Mouse (Mus musculus) CH12.LX (cell line): ENCODE data around the gene Tmem106b. TPM values are rescaled to one million over a fixed set of nuclear protein-coding genes. Genes with fewer than 3 reads are reported as not detected.

Source experiments
- DNase-seq: peaks from one replicate; pipeline ENCODE4 v3.0.0-alpha.2; 2013; ENCODE audit errors: extremely low read depth
- H3K27ac ChIP-seq: 2 replicates; pipeline ENCODE4 v1.5.1; 2012; ENCODE audit warnings: low read depth, mild to moderate bottlenecking, control low read depth, moderate library complexity; ENCODE audit not compliant: insufficient read depth
- H3K27me3 ChIP-seq: replicated peaks from 2 replicates; pipeline ENCODE3; 2012; ENCODE audit warnings: inconsistent platforms
- H3K36me3 ChIP-seq, 2 experiments: replicated peaks in 1 of 2; 2 replicates each; pipeline versions ENCODE3 to v1.6.1; 2012; ENCODE audit warnings: inconsistent platforms in 1 of 2, low read length in 1 of 2, mild to moderate bottlenecking in 1 of 2, mixed read lengths in 1 of 2, moderate library complexity in 1 of 2; ENCODE audit not compliant: control insufficient read depth in 1 of 2, insufficient read depth in 1 of 2
- H3K4me1 ChIP-seq, 2 experiments: 2 replicates each; pipeline ENCODE4 v1.6.1; 2012; ENCODE audit warnings: inconsistent platforms in 1 of 2, moderate library complexity in 1 of 2; ENCODE audit not compliant: insufficient read depth in 2 of 2, control insufficient read depth in 1 of 2
- H3K4me2 ChIP-seq: 2 replicates; pipeline ENCODE4 v1.6.1; 2012; ENCODE audit warnings: low read depth, mild to moderate bottlenecking, control low read depth; ENCODE audit not compliant: poor library complexity, insufficient read depth, severe bottlenecking
- H3K4me3 ChIP-seq, 3 experiments: fragments of 150-350 bp in 1 of 3; sonication (generic) in 1 of 3; replicated peaks in 1 of 3; 2 replicates each; pipeline versions ENCODE3 to v1.5.1; 2011 to 2012; ENCODE audit warnings: low read depth in 2 of 3, low read length in 2 of 3, mild to moderate bottlenecking in 2 of 3, moderate library complexity in 2 of 3, control low read depth in 1 of 3, improper control_type of control experiment in 1 of 3, inconsistent platforms in 1 of 3, mixed read lengths in 1 of 3; ENCODE audit not compliant: poor library complexity in 1 of 3
- H3K79me2 ChIP-seq: replicated peaks from 2 replicates; pipeline ENCODE4 v1.6.1; 2012; ENCODE audit warnings: mild to moderate bottlenecking, moderate library complexity; ENCODE audit not compliant: control insufficient read depth, poor library complexity, insufficient read depth, severe bottlenecking; ENCODE audit errors: extremely low read depth
- H3K9ac ChIP-seq: 2 replicates; pipeline ENCODE4 v1.6.1; 2012; ENCODE audit warnings: low read depth, mild to moderate bottlenecking, control low read depth, moderate library complexity; ENCODE audit not compliant: insufficient read depth
- H3K9me3 ChIP-seq: replicated peaks from 2 replicates; pipeline ENCODE3; 2012; ENCODE audit warnings: low read length, inconsistent platforms, mixed read lengths
- BHLHE40 ChIP-seq: IDR thresholded peaks from 2 replicates; pipeline ENCODE4 v1.6.1; 2011; ENCODE audit warnings: mild to moderate bottlenecking, low read depth, low read length, improper control_type of control experiment
- CHD1 ChIP-seq: IDR thresholded peaks from 2 replicates; pipeline ENCODE4 v1.6.1; 2012; ENCODE audit warnings: low read depth, low read length, improper control_type of control experiment, inconsistent platforms
- CHD2 ChIP-seq: IDR thresholded peaks from 2 replicates; pipeline ENCODE4 v1.6.1; 2011; ENCODE audit warnings: low read length, improper control_type of control experiment
- CTCF ChIP-seq, 2 experiments: IDR thresholded peaks in 1 of 2; conservative IDR thresholded peaks in 1 of 2; 2 replicates each; pipeline ENCODE4 v1.5.1; 2011 to 2012; ENCODE audit warnings: low read depth in 2 of 2, low read length in 2 of 2, improper control_type of control experiment in 1 of 2, inconsistent platforms in 1 of 2, mild to moderate bottlenecking in 1 of 2, moderate library complexity in 1 of 2
- E2F4 ChIP-seq: IDR thresholded peaks from 2 replicates; pipeline ENCODE4 v1.6.1; 2011; ENCODE audit warnings: low read depth, low read length, improper control_type of control experiment; ENCODE audit not compliant: insufficient replicate concordance
- ELF1 ChIP-seq: IDR thresholded peaks from 2 replicates; pipeline ENCODE4 v1.6.1; 2014; ENCODE audit warnings: low read depth, mild to moderate bottlenecking, inconsistent platforms, low read length, improper control_type of control experiment
- EP300 ChIP-seq: IDR thresholded peaks from 2 replicates; pipeline ENCODE4 v1.6.1; 2011; ENCODE audit warnings: low read length, improper control_type of control experiment
- ETS1 ChIP-seq: conservative IDR thresholded peaks from 2 replicates; pipeline ENCODE4 v1.6.1; 2012; ENCODE audit warnings: low read depth, mild to moderate bottlenecking, inconsistent platforms, low read length, improper control_type of control experiment, moderate library complexity
- GABPA ChIP-seq: IDR thresholded peaks from 2 replicates; pipeline ENCODE4 v1.6.1; 2012; ENCODE audit warnings: low read depth, low read length, improper control_type of control experiment, inconsistent platforms; ENCODE audit not compliant: insufficient replicate concordance
- HCFC1 ChIP-seq: IDR thresholded peaks from 2 replicates; pipeline ENCODE4 v1.6.1; 2012; ENCODE audit warnings: low read depth, mild to moderate bottlenecking, inconsistent platforms, low read length, improper control_type of control experiment
- IRF4 ChIP-seq: IDR thresholded peaks from 2 replicates; pipeline ENCODE4 v1.6.1; 2014; ENCODE audit warnings: low read depth, mild to moderate bottlenecking, inconsistent platforms, low read length, improper control_type of control experiment
- JUN ChIP-seq: IDR thresholded peaks from 2 replicates; pipeline ENCODE4 v1.6.1; 2011; ENCODE audit warnings: low read depth, mild to moderate bottlenecking, low read length, improper control_type of control experiment, moderate library complexity; ENCODE audit not compliant: insufficient read depth
- JUND ChIP-seq: conservative IDR thresholded peaks from 2 replicates; pipeline ENCODE4 v1.6.1; 2011; ENCODE audit warnings: low read depth, low read length, improper control_type of control experiment
- KAT2A ChIP-seq: IDR thresholded peaks from 2 replicates; pipeline ENCODE4 v1.6.1; 2012; ENCODE audit warnings: low read length, improper control_type of control experiment, inconsistent platforms; ENCODE audit not compliant: insufficient replicate concordance
- MAFK ChIP-seq: IDR thresholded peaks from 2 replicates; pipeline ENCODE4 v1.6.1; 2011; ENCODE audit warnings: low read length, improper control_type of control experiment; ENCODE audit not compliant: insufficient replicate concordance
- MAX ChIP-seq: IDR thresholded peaks from 2 replicates; pipeline ENCODE4 v1.6.1; 2011; ENCODE audit warnings: low read length, improper control_type of control experiment
- MAZ ChIP-seq: IDR thresholded peaks from 2 replicates; pipeline ENCODE4 v1.6.1; 2012; ENCODE audit warnings: low read depth, mild to moderate bottlenecking, inconsistent platforms, low read length, improper control_type of control experiment, moderate library complexity
- MEF2A ChIP-seq: IDR thresholded peaks from 2 replicates; pipeline ENCODE4 v1.6.1; 2014; ENCODE audit warnings: low read depth, mild to moderate bottlenecking, inconsistent platforms, low read length, improper control_type of control experiment, borderline replicate concordance
- MXI1 ChIP-seq: IDR thresholded peaks from 2 replicates; pipeline ENCODE4 v1.6.1; 2011; ENCODE audit warnings: mild to moderate bottlenecking, low read depth, low read length, improper control_type of control experiment
- MYC ChIP-seq: IDR thresholded peaks from 2 replicates; pipeline ENCODE4 v1.6.1; 2011; ENCODE audit warnings: low read depth, mild to moderate bottlenecking, improper control_type of control experiment, low read length
- NELFE ChIP-seq: IDR thresholded peaks from 2 replicates; pipeline ENCODE4 v1.6.1; 2011; ENCODE audit warnings: low read depth, low read length, improper control_type of control experiment
- NRF1 ChIP-seq: IDR thresholded peaks from 2 replicates; pipeline ENCODE4 v1.6.1; 2014; ENCODE audit warnings: low read depth, mild to moderate bottlenecking, inconsistent platforms, low read length, improper control_type of control experiment, moderate library complexity
- PAX5 ChIP-seq: IDR thresholded peaks from 2 replicates; pipeline ENCODE4 v1.6.1; 2012; ENCODE audit warnings: low read length, inconsistent platforms, mixed read lengths
- POLR2A ChIP-seq: IDR thresholded peaks from 2 replicates; pipeline ENCODE4 v1.6.1; 2011; ENCODE audit warnings: low read depth, mild to moderate bottlenecking, improper control_type of control experiment, low read length
- POLR2AphosphoS2 ChIP-seq: IDR thresholded peaks from 2 replicates; pipeline ENCODE4 v1.6.1; 2011; ENCODE audit warnings: low read depth, low read length, improper control_type of control experiment
- RAD21 ChIP-seq: IDR thresholded peaks from 2 replicates; pipeline ENCODE4 v1.6.1; 2011; ENCODE audit warnings: low read depth, mild to moderate bottlenecking, low read length, improper control_type of control experiment, moderate library complexity
- RCOR1 ChIP-seq: conservative IDR thresholded peaks from 2 replicates; pipeline ENCODE4 v1.6.1; 2012; ENCODE audit warnings: low read depth, mild to moderate bottlenecking, inconsistent platforms, low read length, improper control_type of control experiment
- SIN3A ChIP-seq: IDR thresholded peaks from 2 replicates; pipeline ENCODE4 v1.6.1; 2012; ENCODE audit warnings: low read length, improper control_type of control experiment, inconsistent platforms
- SMC3 ChIP-seq: IDR thresholded peaks from 2 replicates; pipeline ENCODE4 v1.6.1; 2011; ENCODE audit warnings: low read depth, low read length, improper control_type of control experiment
- TBP ChIP-seq: conservative IDR thresholded peaks from 2 replicates; pipeline ENCODE4 v1.6.1; 2011; ENCODE audit warnings: low read depth, low read length, improper control_type of control experiment
- TCF12 ChIP-seq: IDR thresholded peaks from 2 replicates; pipeline ENCODE4 v1.6.1; 2014; ENCODE audit warnings: low read depth, mild to moderate bottlenecking, inconsistent platforms, low read length, improper control_type of control experiment
- UBTF ChIP-seq: IDR thresholded peaks from 2 replicates; pipeline ENCODE4 v1.6.1; 2012; ENCODE audit warnings: low read depth, mild to moderate bottlenecking, inconsistent platforms, low read length, improper control_type of control experiment, moderate library complexity
- USF1 ChIP-seq: IDR thresholded peaks from 2 replicates; pipeline ENCODE4 v1.6.1; 2014; ENCODE audit warnings: low read depth, mild to moderate bottlenecking, inconsistent platforms, low read length, improper control_type of control experiment
- USF2 ChIP-seq: conservative IDR thresholded peaks from 2 replicates; pipeline ENCODE4 v1.6.1; 2011; ENCODE audit warnings: low read depth, low read length, improper control_type of control experiment
- ZC3H11A ChIP-seq: IDR thresholded peaks from 2 replicates; pipeline ENCODE4 v1.6.1; 2012; ENCODE audit warnings: low read depth, mild to moderate bottlenecking, inconsistent platforms, low read length, improper control_type of control experiment
- ZKSCAN1 ChIP-seq: IDR thresholded peaks from 2 replicates; pipeline ENCODE4 v1.6.1; 2012; ENCODE audit warnings: low read depth, inconsistent platforms, low read length, improper control_type of control experiment, borderline replicate concordance
- ZMIZ1 ChIP-seq: IDR thresholded peaks from 2 replicates; pipeline ENCODE4 v1.6.1; 2012; ENCODE audit warnings: low read depth, mild to moderate bottlenecking, inconsistent platforms, low read length, improper control_type of control experiment
- dilution Hi-C: fragments of 300-500 bp; cut with MboI; formaldehyde crosslinking; loops from 2 replicates; pipeline ENCODE4 v1.14.3; 2020; ENCODE audit warnings: low sequenced_read_pairs; ENCODE audit not compliant: extremely low pct_unique_long_range_greater_than_20kb, extremely low pct_ligation_motif_present
- in situ Hi-C: fragments of 300-500 bp; cut with MboI; formaldehyde crosslinking; loops from 3 replicates; pipeline ENCODE4 v1.14.3; 2019; ENCODE audit warnings: low sequenced_read_pairs, low pct_ligation_motif_present, low pct_unique_long_range_greater_than_20kb, mixed read lengths
- polyA plus RNA-seq: library from polyadenylated mRNA; unstranded; fragments of >175 nt; gene quantifications from 2 replicates; pipeline ENCODE4 v1.2.1, GENCODE M21; 2012; ENCODE audit warnings: low read depth; ENCODE audit not compliant: insufficient read length
- total RNA-seq, 2 experiments: library from RNA; depleted of rRNA; stranded (reverse); fragments of 300-350 nt in 1 of 2; fragments of >200 nt in 1 of 2; gene quantifications; 2 replicates each; pipeline ENCODE4 v1.2.3; 2012 to 2014

The Tmem106b gene
- total RNA-seq (2012; rRNA removed) = 17.1 and 19.8 TPM in 2 replicates
- 23.1 and 28.4 TPM in 2 replicates for total RNA-seq (2014; rRNA removed)
- 23.3 and 25.0 TPM in 2 replicates for polyA plus RNA-seq

- Histone ChIP-seq H3K4me1 (peaks cover 0 to 11% of the 10 kb centered on the region in 2 experiments; a peak in 2 of 4 replicates), H3K4me2 (peak within 1 kb of the TSS; percentile 80), H3K79me2 (no peaks in the 10 kb centered on the region), H3K36me3 (peaks cover 14 to 29% of the 10 kb centered on the region in 2 experiments), H3K27ac (peak within 1 kb of the TSS; percentile 44; the same call in 1 of the 2 replicates), H3K9ac (peak within 1 kb of the TSS; percentile 79), H3K27me3 (no peaks in the 10 kb centered on the region), H3K9me3 (no peaks in the 10 kb centered on the region), H3K4me3 (peak within 1 kb of the TSS; percentile 84 to 98 (median 90))
- peak; percentile 95 for DNase-seq
- in situ Hi-C loops (no loop called here), dilution Hi-C loops (no loop called here)
- TF ChIP-seq NRF1 = peak; percentile 98
- peak; percentile 40; the same call in 1 of the 2 replicates for TF ChIP-seq MAX
- no peak for TF ChIP-seq JUND
- TF ChIP-seq USF1 = peak; percentile 50
- 0 out of 2 replicates have a peak, but pooled peaks have one; percentile 29 for TF ChIP-seq MAZ
- peak; percentile 76 for TF ChIP-seq CHD2
- peak; percentile 68; the same call in 1 of the 2 replicates for TF ChIP-seq KAT2A
- TF ChIP-seq RCOR1 = 0 out of 2 replicates have a peak, but pooled peaks have one; percentile 40
- peak; percentile 85 for TF ChIP-seq ELF1
- TF ChIP-seq CHD1 = no peak
- peak; percentile 47; the same call in 1 of the 2 replicates for TF ChIP-seq ZMIZ1
- no peak; the same call in 1 of the 2 replicates for TF ChIP-seq EP300
- peak; percentile 48; the same call in 1 of the 2 replicates for TF ChIP-seq UBTF
- TF ChIP-seq MEF2A = peak; percentile 22; the same call in 1 of the 2 replicates
- peak; percentile 76 for TF ChIP-seq HCFC1
- no peak for TF ChIP-seq E2F4
- no peak for TF ChIP-seq PAX5
- TF ChIP-seq TBP = peak; percentile 87
- TF ChIP-seq ZC3H11A = no peak
- no peak for TF ChIP-seq SMC3
- peak; percentile 61; the same call in 1 of the 2 replicates for TF ChIP-seq IRF4
- peak; percentile 96 for TF ChIP-seq SIN3A
- TF ChIP-seq USF2 = no peak
- TF ChIP-seq TCF12 = peak; percentile 88
- peak; percentile 31; the same call in 1 of the 2 replicates for TF ChIP-seq MXI1
- peak; percentile 43; the same call in 1 of the 2 replicates for TF ChIP-seq BHLHE40
- no peak for TF ChIP-seq GABPA
- TF ChIP-seq MAFK = no peak
- no peak for TF ChIP-seq RAD21
- no peak for TF ChIP-seq ZKSCAN1
- peak; percentile 85 for TF ChIP-seq POLR2A
- TF ChIP-seq NELFE = peak; percentile 90
- TF ChIP-seq ETS1 = no peak; the same call in none of the 2 replicates
- TF ChIP-seq POLR2AphosphoS2 = no peak; the same call in 1 of the 2 replicates
- no peak for TF ChIP-seq CTCF (conservative IDR thresholded peaks at IDR 0.05 in 1 of 2, IDR thresholded peaks at IDR 0.05 in 1 of 2; ENCODE audit: low read depth in 2 of 2, low read length in 2 of 2)
- TF ChIP-seq JUN = no peak
- 0 out of 2 replicates have a peak, but pooled peaks have one; percentile 16 for TF ChIP-seq MYC
Observed at GRCm38 (mm10) chr6:13069302-13070146, at the start of gene Tmem106b. Gene Tmem106b, plus strand, starts transcription at chr6:13069759.
